Mouse (Mus musculus) heart, adult 11 months (tissue): Measurements from ENCODE around the gene 1810049J17Rik.
A peak's percentile ranks its signal among the peaks of the same experiment; 100 is the strongest.
"Not testable (repeated sequence)": the region's sequence is repeated elsewhere in the genome, so short reads cannot be mapped to it uniquely, and the experiment has no call there.

Experiments
- DNase-seq: peaks from one replicate; pipeline ENCODE4 v3.0.0; 2022

Gene 1810049J17Rik

DNA sequence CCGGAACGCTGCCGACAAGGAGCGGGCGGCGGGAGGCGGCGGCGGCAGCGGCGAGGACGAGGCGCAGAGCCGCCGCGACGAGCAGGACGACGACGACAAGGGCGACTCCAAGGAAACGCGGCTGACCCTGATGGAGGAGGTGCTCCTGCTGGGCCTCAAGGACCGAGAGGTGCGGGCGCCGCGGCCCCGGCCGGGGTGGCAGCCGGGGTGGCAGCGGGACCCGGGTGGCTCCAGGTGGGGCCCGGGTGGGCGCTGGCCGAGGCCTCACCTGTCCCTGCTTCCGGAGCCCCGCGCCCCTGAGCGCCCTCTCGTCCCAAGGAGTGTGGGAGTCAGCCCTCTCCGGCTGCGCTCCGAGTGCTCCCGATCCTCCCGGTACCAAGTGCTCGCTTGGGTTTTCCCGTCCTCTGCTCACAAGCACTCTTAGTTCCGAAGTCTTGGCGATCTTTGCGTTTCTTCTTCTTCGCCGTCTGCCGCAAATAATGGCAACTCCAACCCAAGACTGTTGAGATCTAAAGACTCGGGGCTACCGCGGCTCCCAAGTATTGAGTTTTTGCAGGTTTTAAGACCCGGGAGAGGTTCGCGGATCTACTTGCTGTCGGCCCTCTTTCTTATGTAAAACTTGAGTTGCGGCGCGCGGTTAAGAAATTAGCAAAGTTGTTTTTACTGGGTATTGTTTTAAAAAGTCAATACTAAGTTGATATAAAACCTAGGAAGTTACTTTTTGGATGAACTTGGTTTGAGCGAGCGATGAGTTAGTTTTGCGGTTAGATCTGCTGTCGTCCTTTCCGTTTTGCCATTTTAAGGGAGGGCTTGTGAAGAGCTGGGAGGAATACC lies at the start of gene 1810049J17Rik:
Gene 1810049J17Rik (minus strand): TSS at position 112 of the 834 bp plus-strand sequence.
- peak; percentile 96 for DNase-seq

DNA sequence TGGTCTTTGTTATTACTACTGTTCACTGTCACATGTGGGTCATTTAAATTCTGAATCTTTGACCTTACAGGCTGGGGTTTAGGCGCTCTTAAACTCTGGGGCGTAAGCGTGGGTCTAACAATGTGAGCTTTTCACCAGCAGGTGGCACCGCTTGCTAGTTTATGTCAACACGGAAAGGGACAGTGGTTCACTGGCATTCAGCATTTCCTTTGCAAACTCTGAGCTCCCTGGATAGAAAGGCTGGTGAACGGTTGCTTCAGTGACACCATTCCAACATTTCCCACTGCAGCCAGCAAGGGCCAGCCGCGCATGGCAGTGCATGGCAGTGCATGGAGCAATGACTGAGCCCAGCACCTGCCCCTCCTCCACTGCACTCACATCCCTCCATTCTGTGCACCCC lies 49.5 kb upstream of the 1810049J17Rik start:
- peak; percentile 94 for DNase-seq

DNA sequence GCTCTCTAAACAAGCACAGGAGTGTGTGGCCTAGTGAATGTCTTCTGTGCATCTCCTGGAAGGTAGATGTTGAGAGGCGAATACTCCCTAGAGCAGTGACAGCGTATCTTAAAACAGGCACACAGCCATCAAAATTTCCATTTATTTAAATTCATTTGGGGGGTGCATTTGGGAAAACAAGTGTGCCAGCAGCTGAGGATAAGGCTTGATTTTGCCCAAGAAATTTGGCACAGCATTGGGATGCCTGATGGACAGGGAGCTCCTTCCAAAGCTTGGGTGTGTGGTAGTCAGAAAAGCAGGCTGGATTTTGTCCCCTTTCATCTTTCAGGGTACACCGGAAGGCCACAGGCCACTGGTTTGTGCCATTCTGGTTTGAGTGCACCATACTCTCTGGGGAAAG lies 48.4 kb upstream of the 1810049J17Rik start:
- peak; percentile 72 for DNase-seq

DNA sequence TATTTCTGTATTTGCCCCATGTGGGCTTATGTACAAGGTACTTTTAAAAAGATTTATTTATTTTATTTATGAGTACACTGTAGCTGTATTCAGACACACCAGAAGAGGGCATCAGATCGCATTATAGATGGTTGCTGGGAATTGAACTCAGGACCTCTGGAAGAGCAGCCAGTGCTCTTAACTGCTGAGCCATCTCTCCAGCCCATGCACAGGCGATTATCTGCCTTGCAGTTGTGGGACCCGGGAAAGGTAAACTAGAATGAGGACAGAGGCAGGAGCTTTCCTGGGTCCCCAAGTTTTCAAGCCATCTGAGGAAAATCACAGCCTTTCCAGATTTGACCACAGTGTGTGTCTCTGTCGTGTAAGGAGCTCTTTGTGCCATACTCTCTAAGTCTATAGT lies 47.2 kb upstream of the 1810049J17Rik start:
- DNase-seq = no peak

DNA sequence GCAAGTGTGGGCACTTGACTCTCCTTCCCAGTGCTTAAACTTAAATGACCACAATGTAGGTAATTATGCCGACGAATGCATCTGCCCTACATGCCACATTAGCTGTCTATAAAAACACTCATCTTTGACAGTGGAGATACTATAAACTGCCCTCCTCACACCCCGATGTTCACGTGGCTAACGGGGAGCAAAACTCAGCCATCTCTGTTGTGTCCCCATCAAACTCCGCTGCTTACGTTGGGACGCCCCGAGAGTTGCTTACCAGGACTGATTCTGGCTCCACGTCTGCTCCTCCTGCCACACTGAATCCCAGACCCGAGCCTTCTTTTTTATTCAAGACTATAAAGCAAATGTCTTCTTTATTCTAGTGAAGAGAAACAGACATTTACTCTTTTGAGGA lies 46.7 kb upstream of the 1810049J17Rik start:
- peak; percentile 81 for DNase-seq

DNA sequence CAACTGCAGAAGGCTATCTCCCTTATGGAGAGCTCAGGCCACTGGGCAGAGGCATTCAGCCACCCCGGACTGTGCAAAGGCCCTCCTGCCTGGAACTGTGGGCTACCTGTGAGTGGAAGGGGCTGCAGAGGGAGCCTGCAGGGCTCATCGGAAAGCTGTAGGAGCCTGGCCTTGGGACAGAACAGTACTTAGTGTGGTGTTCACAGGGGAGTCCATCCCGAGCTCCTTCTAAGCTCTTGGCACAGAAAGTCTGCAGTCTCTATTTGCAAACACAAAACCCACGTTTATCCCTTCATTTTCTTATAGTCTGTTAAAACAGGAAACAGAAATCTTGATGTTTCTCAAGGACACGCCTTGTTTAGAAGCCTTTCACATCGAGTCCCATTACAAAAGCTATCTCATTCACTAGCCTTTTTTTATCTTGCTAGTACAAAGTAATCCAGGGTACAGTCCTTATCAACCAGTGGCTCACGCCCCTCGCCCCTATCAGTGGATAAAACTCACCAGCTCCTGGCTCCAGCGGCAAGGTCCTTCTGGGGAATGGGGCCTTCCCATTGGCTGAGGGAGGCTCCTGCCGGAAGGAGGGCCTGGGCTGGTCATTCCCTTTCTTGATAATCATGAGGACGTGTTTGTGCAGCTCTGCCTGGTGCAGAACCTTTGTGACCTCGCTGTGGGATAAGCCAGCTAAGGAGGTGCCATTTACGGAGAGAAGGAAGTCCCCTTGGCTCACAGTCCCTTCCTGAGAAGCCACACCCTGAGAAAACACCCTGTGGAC lies 45.8 kb upstream of the 1810049J17Rik start:
- DNase-seq = peak; percentile 98

DNA sequence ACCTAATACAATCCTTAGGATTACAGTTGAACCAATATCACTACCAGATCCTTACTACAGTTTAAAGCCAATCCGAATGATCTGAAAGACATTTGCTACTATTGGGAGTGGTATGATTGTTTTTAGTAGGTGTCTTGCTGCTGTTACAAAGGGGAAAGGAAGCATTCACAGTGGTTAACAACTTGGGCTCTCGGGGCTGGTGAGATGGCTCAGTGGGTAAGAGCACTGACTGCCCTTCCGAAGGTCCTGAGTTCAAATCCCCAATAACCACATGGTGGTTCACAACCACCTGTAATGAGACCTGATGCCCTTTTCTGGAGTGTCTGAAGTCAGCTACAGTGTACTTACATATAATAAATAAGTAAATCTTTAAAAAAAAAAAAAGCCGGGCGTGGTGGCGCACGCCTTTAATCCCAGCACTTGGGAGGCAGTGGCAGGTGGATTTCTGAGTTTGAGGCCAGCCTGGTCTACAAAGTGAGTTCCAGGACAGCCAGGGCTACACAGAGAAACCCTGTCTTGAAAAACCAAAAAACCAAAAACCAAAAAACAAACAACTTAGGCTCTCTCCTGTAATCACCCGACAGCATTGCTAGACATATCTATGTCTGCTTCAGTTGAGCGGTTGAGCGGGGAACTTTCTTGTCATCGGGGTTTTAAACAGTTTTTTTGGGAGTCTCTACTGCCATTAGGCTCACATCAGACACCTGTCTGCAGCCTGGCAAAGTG lies 45.0 kb upstream of the 1810049J17Rik start:
- DNase-seq = not testable (repeated sequence)

DNA sequence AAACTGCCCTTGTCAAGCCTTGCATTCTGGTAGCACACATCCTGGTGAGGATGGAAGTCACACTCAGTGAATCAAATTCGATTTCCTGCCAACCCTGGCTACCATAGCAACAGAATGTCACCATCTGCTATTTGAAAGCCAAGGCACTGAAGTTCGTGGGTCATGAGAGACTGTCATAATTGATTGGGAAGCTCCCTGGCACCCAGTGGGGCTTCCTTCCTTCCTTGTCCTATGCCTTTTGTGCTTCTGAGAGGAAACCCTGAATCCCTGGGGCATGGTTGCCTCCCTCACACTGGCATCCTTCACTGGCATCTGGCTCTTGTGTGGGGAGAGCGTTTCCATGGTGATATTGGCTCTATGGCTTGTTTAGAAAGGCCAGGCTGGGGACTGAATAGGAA lies 44.4 kb upstream of the 1810049J17Rik start:
- peak; percentile 92 for DNase-seq

DNA sequence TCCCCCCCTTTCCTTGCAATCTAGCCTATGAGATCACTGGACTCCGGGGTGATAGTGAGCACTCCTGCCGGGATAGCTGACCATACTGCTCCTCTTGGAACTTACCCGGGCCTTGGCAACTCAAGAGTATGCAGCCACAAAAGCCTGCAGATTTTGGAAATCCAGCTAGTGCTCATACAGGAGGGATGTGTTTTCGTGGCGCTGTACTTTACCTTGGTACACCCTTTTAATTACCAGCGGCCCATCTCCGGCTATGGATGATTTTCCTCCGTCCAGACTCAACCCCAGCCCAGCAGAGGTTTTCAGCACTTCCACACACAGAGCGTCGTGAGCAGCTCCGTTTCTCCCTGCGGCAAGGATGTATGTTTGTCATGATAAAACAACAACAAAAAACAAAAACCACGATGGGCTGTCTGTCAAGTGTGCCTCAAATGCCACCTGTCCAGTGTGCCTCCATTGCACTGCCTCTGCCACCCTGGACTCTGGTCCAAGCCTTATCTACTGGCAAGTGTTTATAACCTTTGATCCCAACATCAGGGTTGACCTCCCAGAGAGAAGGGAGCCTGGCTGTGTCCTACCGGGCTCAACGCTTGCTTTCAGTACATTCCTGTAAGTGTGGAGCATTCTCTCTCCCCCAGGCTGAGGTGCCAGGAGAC lies 43.8 kb upstream of the 1810049J17Rik start:
- peak; percentile 76 for DNase-seq

DNA sequence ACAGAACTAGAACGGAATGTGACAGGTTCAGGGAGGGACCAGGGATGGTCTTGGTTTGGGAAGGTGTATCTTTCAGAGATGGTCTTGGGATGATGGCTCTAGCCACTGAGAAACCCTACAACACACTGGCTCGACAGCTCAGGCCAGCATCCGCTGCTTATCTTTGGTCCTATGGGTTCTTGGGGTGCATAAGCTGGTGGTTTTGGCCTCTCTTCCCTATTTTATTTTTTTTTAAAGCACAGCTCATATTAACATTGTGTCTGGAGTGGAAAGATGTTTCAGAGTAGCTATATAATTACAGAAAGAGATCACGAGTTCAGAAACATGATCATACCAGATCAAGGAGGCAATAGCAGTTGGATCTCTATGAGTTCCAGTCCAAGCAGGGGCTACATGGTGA lies 42.4 kb upstream of the 1810049J17Rik start:
- no peak for DNase-seq

DNA sequence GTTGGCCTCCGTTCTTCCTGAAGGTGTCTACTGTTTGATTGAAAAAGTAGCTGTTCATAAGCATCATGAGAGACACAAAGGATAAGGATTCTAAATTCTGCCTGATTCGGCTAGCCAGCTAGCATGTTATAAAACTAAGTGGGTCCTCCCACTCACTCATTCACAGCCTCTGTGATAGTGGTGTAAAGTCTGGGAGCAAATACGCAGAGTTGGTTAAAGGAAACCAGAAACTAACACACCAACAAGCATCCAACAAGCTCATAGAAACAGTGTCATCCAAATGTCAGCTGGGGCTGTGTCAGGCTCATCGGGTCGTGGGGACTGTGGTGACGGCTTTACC lies 41.0 kb upstream of the 1810049J17Rik start:
- DNase-seq = no peak

DNA sequence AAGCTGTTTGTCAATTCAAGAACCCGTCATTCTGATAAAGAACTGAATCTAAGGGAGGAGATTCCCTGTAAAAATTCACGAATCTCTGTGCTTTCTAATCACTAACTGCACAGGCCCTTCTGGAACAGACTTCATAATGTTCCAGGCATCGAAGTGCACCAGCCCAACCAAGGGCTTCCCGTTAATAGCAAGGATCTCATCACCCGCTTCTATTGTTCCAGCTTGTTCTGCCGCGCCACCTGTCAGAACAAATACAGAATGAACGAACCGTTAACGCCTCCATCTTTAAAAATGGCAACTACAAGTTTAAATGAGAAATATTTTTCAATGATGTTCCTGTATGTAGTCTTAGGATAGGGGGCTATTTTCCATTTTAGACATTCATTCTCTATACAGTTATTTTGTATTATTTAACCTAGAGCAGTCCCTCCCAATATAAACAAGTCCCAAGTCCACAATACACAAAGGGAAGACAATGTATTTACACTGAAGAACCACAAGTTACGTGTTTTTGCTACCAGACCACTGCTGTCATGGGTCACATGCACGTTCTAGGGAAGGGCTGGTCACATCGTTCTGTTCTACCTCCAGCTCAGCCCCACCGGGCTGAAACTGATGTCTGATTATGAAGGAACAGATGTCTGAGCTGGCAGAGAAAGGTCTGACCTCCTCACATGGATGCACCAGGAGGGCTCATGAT lies 40.5 kb upstream of the 1810049J17Rik start:
- peak; percentile 74 for DNase-seq

DNA sequence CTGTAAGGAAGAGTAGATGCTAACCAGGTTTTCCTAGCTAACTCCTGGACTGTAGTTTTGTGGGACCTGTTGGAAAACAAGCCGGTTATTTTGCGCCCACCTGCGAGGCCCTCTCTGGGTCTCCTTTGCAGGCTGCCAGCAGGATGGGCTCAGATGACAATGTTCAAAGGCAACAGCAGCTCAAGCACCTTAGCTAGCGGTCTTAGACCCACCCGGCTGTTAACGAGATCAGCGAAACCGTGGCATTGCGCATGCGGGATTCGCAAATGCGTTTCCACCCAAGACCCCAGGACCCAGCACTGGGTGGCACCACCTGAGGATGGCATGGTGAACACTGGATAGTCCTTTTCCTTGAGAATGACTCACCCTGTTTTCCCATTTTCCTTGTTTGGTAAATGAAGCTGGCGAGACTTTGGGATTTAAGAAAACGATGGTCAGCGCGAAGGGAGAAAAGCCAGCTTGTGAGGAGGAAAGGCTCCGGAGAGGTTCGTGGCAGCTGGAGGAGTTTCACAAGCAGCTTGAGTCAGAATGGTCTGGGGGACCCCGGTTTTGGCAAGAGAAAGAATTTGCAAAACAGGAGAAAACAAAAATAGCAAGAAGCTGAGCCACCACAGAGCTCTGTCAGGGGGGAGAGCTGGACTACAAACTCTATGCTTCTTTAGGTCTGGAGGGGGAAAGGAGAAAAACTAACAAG lies 39.0 kb upstream of the 1810049J17Rik start:
- DNase-seq = peak; percentile 90

DNA sequence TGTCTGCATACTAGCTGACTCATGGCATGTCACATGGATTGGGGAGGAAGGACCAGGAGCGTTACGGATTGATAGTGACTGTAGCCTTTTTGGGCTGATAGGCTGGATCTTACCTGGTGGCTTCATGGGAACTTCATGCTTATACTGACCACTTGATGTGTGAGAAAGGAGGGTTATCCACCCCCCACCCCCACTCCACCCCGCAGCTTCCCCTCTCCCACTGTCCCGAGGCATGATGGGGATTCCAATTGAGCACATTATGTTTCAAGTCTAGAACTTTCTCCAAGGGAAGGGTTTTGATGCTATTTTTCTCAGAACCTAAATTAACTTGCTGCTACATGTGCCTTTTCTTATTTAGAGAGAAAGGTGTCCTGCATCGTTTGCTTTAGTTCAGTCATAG lies 36.7 kb upstream of the 1810049J17Rik start:
- DNase-seq = no peak

DNA sequence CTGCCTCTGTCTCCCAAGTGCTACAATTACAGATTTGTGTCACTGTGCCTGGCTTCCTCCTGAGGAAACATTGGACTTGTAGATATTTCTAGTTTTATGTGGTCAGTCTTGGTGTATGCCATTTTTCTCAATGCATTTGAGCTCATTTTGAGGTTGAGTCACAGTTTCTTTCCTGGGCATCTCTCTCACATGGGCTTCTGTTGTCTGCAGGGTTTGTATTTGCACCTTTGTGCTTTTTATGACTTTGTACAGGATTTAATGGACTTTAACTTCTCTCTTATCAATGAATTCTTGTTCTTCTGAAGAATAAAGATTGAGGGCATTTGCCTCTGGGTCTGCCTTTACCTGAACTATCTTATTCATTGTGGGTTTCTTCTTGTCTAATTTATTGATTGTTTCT lies 35.8 kb upstream of the 1810049J17Rik start:
- no peak for DNase-seq

DNA sequence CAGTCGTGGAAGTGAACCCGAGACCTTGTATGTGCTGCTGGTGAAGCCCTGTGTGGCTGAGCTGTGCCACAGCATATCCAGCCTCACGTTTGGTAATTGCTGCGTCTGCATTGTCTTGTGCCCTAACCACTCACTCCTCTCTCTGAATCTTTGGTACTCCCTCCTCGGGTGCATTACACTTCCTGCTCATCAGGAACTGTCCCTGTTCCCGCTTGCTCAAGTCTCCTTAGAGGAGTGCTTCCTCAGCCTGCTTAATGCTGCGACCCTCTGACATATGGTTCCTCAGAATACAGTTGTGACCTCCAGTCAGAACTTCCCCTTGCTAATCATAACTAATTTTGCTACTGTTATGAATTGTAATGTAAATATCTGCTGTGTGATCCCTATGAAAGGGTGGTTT lies 34.2 kb upstream of the 1810049J17Rik start:
- DNase-seq = peak; percentile 86

DNA sequence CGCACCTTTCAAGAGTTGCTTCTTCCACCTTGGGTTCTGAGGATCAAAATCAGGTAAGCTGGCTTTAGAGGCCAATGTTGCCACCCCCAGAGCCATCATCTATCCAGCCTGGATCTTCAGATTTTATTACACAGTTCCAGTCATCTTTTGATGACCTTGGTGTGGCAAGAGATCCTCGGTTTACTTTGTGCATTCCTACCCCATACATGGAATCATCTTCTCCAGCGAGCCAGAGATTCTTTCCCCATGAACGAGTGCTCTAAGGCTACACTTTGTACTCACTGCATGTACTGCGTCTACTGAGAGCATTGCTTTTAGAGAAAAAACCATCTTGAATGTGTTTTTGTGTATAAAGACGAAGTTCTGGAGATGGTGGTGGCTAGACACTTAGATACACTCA lies 33.6 kb upstream of the 1810049J17Rik start:
- no peak for DNase-seq

DNA sequence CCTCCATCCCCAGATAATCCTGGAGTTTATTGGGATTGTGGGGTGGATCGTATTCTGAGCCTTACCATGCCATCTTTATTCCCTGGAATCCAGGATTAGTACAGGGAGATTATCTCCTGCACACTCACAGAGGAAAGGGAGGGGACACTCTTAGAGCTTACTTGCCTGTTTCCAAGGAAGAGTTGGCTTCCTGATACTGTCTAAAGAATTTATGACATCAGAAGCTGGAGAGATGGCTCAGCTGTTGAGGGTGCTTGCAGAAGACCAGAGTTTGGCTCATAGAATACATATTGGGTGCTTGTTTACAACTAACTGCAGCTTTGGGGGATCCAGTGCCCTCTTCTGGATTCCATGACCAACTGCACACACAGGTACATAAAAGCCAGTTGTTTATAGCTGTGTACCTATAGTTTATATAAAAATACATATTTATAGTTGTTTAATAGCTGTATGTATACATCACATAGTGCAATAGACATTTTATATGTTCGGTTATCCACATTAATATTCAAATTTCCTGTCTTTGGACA lies 32.6 kb upstream of the 1810049J17Rik start:
- DNase-seq = peak; percentile 91

DNA sequence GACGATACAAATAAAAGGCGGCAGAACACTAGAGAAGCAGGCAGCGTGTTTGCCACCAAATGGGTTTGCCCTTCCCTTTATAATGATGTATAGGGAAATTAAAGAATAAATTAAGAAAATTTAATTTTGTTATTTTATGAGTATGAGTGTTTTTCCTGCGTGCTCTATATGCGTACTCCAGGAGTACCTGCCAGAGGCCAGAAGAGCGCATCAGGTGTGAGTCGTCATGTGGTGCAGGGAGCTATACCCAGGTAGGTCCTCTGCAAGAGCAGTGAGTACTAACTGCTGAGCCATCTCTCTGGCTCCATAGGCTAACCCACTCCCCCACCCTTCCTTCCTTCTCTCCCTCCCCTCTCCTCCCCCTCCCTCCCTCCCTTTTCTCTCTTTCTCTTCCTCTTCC lies 29.8 kb upstream of the 1810049J17Rik start:
- peak; percentile 66 for DNase-seq

DNA sequence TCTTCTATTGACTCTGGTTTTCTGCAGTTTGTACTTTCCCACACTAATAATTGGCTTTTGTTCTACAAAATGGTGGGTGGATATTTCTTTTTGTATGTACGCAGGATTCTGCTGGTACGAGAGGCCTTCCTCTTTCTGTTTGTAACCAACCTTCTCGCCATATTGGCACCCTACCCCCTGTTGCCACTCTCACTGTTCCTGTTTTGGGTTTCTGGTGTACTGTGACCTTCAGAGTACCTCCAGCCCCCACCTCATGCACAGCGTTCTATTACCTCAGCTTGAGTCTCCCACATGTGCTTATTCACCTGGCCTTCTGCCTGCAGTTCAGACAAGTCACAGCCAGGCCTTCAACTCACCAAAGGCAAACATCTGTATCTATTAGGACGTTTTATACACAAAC lies 28.1 kb upstream of the 1810049J17Rik start:
- DNase-seq = peak; percentile 82

DNA sequence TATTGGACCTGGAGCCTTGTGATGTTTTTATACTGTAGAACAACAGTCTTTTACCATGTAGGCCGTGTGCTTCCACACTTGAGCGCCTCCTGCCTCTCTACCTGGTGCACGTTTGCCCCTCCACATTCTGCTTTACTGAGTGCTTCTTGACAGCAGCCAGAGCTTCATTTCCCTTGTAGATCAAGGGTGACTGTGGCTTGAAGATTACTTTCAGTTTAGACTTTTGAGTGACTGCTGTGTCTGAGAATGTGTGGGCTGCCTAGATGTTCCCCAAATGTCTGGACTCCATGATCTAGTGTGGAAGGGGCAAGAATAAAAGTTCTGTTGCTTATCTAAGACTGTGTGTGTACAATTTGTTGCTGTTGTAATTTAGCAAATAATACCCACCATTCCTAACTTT lies 27.3 kb upstream of the 1810049J17Rik start:
- DNase-seq = peak; percentile 36
